Mouse (Mus musculus): Measurements from ENCODE around the gene Rbm19. TPM values are rescaled to one million over a fixed set of nuclear protein-coding genes. Genes with fewer than 3 reads are reported as not detected.

Gene Rbm19
- polyA plus RNA-seq, 1 experiment from 2014 or later, result 23.0 TPM

DNA sequence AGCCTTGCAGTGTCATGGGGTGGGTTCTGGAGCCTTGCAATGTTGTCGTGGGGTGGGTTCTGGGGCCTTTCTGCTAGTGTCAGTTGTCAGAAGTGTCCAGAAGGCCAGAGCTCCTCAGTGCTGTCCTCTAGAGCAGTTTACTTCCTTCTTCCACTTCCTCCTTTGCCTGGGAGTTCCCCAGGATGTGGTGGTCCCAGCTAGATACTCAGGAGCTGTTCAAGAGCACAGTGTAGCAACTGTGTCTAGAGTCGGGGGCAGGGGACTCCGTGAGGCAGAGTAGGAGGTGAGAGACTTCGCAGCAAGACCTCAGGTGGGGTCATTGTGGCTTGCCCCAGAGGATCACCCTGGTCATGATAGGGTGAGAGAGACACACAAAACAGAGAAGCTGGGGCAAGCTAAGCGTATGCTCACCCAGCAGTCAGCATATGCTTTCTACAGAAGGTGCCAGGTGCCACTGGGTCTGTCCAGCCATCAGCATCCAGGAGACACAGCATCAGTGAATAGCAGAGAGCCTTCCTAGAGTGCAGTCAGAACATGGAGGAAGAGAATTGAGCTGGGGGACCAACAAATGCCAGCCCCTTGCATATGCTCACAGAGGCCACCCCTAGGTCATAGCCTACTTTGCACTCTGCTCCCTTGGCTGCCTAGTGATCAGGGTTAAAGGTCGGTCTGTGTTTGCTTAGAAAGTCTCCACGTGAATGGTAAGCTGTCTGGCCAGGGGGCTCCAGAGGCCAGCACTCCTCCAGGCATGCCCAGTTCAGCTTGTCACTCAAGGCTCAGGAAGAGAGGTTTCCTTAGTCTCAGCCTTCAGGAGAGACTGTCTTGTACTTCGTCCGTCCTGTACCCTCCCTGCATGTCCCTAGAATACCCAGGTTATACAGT lies 49.0 kb downstream of the Rbm19 start:
- Histone ChIP-seq H3K9ac (ENCODE audit: low read length) (no peak overlapping the region), H3K27ac (ENCODE audit: low read depth, low read length) (no peak overlapping the region), H3K4me1 (ENCODE audit: control insufficient read depth, insufficient read depth, low read length) (peaks cover 2% of the 10 kb centered on the region; the same call in 1 of the 2 replicates), H3K36me3 (ENCODE audit: control insufficient read depth, insufficient read depth, low read length) (no peaks in the 10 kb centered on the region), H3K27me3 (ENCODE audit: control insufficient read depth, insufficient read depth, low read length) (no peaks in the 10 kb centered on the region), H3K4me3 (ENCODE audit: low read depth, low read length) (no peak overlapping the region), H3K9me3 (ENCODE audit: control insufficient read depth, low read length) (no peaks in the 10 kb centered on the region), H3K4me2 (no peak overlapping the region)
- no peak for ATAC-seq (ENCODE audit: low FRiP score)
- 65% methylated on average over 9 of the region's 9 CpGs for WGBS
- DNase-seq (ENCODE audit: low spot score, missing footprints), result no peak

DNA sequence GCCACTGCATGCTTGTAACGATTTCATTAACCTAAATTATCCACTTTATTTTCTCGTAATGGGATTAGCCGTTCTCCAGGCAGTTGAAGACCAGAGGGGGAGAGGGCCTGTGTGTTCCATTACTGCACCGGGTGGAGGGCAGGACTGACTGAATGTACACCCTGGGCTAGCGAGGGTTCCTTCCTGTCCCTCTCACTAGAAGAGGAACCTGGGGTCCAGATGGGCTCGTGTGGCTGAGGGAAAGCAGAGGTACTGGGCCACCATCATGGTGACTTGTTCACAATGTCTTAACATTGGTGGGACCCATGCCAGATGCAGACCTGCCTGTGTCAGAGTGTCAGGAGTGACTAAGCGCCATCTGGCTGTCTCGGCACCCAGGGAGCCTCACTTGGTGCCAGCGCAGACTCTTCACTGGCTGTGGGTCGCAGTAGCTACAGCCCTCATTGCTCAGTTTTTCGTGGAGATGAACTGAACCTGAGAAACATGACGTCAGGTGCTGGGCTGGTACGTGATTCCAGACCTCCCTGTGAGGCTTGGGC lies 51.6 kb downstream of the Rbm19 start:
- H3K9me3 ChIP-seq (ENCODE audit: control insufficient read depth, low read length), result no peaks in the 10 kb centered on the region
- no peak overlapping the region for H3K9ac ChIP-seq (ENCODE audit: low read length)
- no peak for DNase-seq (ENCODE audit: low spot score, missing footprints)
- no peaks in the 10 kb centered on the region for H3K36me3 ChIP-seq (ENCODE audit: control insufficient read depth, insufficient read depth, low read length)
- ATAC-seq (ENCODE audit: low FRiP score), result no peak
- no peaks in the 10 kb centered on the region for H3K27me3 ChIP-seq (ENCODE audit: control insufficient read depth, insufficient read depth, low read length)
- no peak overlapping the region for H3K27ac ChIP-seq (ENCODE audit: low read depth, low read length)
- peaks cover 2% of the 10 kb centered on the region; the same call in 1 of the 2 replicates for H3K4me1 ChIP-seq (ENCODE audit: control insufficient read depth, insufficient read depth, low read length)
- no peak overlapping the region for H3K4me2 ChIP-seq
- no peak overlapping the region for H3K4me3 ChIP-seq (ENCODE audit: low read depth, low read length)
- WGBS, result 78% methylated on average over 13 of the region's 13 CpGs

DNA sequence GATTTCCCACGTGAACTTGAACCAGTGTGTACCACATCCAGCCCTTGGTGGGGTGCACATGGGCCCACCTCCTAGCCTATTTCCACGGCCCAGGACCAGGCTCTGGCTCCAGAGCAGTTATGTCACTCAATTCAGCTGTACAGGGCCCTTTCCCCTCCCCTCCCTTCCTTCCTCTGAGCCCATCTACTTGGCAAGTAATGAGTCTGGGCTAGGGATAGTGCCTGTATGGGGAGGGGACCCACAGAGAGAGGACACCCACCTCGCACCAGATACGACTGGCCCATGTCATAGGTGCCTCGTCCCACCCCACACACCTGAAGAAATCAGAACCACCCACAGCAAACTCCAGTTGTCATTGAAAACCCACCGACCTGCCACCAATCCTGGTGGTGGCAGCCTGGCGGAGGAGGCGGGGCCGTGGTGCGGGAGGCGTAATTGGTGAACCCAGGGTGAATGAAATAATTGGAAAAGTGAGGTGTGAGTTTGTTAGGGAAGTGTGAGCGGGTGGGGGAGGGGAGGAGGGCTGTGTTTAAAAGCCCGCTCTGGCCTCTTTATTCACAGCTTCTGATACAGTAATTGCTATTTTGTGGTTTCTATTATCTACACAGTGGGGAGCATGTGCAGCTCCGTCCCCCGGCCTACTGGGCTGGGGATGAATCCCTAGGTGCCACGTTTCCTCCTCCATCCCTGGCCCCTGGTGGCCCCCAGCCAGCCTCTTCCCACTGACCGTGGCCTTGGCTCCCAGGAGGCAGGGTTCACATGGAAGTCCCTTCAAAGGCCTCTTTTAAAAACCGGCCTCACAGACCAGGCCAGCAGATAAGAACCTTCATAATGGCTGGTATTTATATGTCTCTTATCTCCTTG lies 55.8 kb downstream of the Rbm19 start:
- 74% methylated on average over 18 of the region's 18 CpGs for WGBS
- H3K4me2 ChIP-seq, result no peak overlapping the region
- DNase-seq (ENCODE audit: low spot score, missing footprints), result no peak

DNA sequence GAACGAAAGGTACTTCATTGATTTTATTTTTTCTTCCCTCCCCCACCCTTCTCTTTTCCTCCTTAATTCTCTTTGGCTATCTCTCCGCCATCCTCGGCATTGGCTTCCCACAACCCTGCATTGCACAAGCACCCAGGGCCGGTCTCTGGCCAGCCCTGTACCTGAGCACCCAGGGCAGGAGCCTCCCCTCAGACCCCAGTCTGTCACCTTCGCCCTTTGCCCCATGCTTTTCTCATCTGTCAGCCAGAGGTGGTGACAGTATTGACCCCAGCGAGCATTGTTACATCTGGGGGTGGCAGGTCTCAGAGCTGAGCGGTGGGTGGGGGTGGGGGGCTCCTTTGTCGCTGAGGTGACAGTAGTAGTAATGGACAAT lies 56.5 kb downstream of the Rbm19 start:
- H3K9ac ChIP-seq (ENCODE audit: low read length), result no peak overlapping the region
- H3K9me3 ChIP-seq (ENCODE audit: control insufficient read depth, low read length), result no peaks in the 10 kb centered on the region
- no peak overlapping the region for H3K4me3 ChIP-seq (ENCODE audit: low read depth, low read length)
- H3K36me3 ChIP-seq (ENCODE audit: control insufficient read depth, insufficient read depth, low read length), result no peaks in the 10 kb centered on the region
- WGBS, result 84% methylated on average over 8 of the region's 8 CpGs
- no peaks in the 10 kb centered on the region for H3K27me3 ChIP-seq (ENCODE audit: control insufficient read depth, insufficient read depth, low read length)
- H3K27ac ChIP-seq (ENCODE audit: low read depth, low read length), result no peak overlapping the region
- ATAC-seq (ENCODE audit: low FRiP score) (no peak), DNase-seq (ENCODE audit: low spot score, missing footprints) (no peak)
- no peak overlapping the region for H3K4me2 ChIP-seq
- H3K4me1 ChIP-seq (ENCODE audit: control insufficient read depth, insufficient read depth, low read length), result peaks cover 5% of the 10 kb centered on the region; the same call in 1 of the 2 replicates

More for the DNA sequence above, 55.8 kb downstream of the Rbm19 start:
- Histone ChIP-seq H3K9me3 (ENCODE audit: control insufficient read depth, low read length) (no peaks in the 10 kb centered on the region), H3K4me1 (ENCODE audit: control insufficient read depth, insufficient read depth, low read length) (peaks cover 5% of the 10 kb centered on the region; the same call in 1 of the 2 replicates), H3K36me3 (ENCODE audit: control insufficient read depth, insufficient read depth, low read length) (no peaks in the 10 kb centered on the region), H3K4me3 (ENCODE audit: low read depth, low read length) (no peak overlapping the region), H3K27ac (ENCODE audit: low read depth, low read length) (no peak overlapping the region), H3K9ac (ENCODE audit: low read length) (no peak overlapping the region), H3K27me3 (ENCODE audit: control insufficient read depth, insufficient read depth, low read length) (no peaks in the 10 kb centered on the region)
- no peak for ATAC-seq (ENCODE audit: low FRiP score)

DNA sequence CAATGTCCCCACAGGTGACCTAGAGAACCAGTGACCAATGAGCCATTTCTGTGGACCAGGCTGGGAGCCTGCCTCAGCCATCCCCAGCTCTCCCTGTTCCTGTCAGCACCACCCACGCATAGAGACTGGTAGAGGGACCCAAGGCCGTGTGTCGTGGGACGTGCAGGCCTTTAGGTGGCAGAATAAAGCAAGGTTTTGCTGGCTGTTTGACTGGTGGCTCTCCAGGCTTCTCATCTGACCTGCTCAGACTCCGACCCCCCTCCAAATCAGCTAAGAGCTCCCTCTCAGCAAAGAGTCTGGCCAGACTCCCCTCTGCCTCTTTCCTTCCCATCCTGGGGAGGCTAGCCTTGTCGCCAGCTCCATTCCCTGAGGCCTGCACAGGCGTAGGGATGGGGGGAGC lies 58.1 kb downstream of the Rbm19 start:
- H3K9ac ChIP-seq (ENCODE audit: low read length), result no peak overlapping the region
- H3K4me3 ChIP-seq (ENCODE audit: low read depth, low read length), result no peak overlapping the region
- H3K36me3 ChIP-seq (ENCODE audit: control insufficient read depth, insufficient read depth, low read length), result no peaks in the 10 kb centered on the region
- ATAC-seq (ENCODE audit: low FRiP score), result no peak
- no peak overlapping the region for H3K4me2 ChIP-seq
- DNase-seq (ENCODE audit: low spot score, missing footprints), result no peak
- peak overlapping the region; percentile 25 for H3K27ac ChIP-seq (ENCODE audit: low read depth, low read length)
- peaks cover 5% of the 10 kb centered on the region; the same call in 1 of the 2 replicates for H3K4me1 ChIP-seq (ENCODE audit: control insufficient read depth, insufficient read depth, low read length)
- WGBS, result 50% methylated on average over 7 of the region's 7 CpGs
- H3K9me3 ChIP-seq (ENCODE audit: control insufficient read depth, low read length), result no peaks in the 10 kb centered on the region
- no peaks in the 10 kb centered on the region for H3K27me3 ChIP-seq (ENCODE audit: control insufficient read depth, insufficient read depth, low read length)

DNA sequence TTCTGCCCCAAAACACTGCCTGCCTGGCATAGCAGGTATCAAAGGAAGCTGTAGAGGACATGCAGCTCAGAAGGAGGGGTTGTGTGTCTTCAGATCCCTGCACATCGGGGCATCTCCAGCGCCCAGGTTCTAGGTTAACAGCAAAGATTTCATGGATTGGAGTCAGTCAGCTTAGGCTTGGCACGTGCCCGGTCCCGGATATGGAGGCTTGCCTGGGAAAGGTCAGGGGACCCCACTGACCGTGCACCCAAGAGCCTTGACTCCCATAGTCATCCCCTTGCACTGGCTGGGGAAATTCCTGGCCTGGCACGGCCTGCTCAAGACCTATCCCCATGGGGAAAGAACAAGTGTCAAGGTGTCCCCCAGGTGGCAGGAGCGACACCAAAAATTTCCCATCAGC lies 59.0 kb downstream of the Rbm19 start:
- Histone ChIP-seq H3K4me1 (ENCODE audit: control insufficient read depth, insufficient read depth, low read length) (peaks cover 5% of the 10 kb centered on the region; the same call in 1 of the 2 replicates), H3K27me3 (ENCODE audit: control insufficient read depth, insufficient read depth, low read length) (no peaks in the 10 kb centered on the region), H3K4me2 (no peak overlapping the region), H3K27ac (ENCODE audit: low read depth, low read length) (no peak overlapping the region), H3K36me3 (ENCODE audit: control insufficient read depth, insufficient read depth, low read length) (no peaks in the 10 kb centered on the region), H3K9ac (ENCODE audit: low read length) (no peak overlapping the region), H3K9me3 (ENCODE audit: control insufficient read depth, low read length) (no peaks in the 10 kb centered on the region), H3K4me3 (ENCODE audit: low read depth, low read length) (no peak overlapping the region)
- no peak for DNase-seq (ENCODE audit: low spot score, missing footprints)
- no peak for ATAC-seq (ENCODE audit: low FRiP score)
- WGBS, result 87% methylated on average over 8 of the region's 8 CpGs

DNA sequence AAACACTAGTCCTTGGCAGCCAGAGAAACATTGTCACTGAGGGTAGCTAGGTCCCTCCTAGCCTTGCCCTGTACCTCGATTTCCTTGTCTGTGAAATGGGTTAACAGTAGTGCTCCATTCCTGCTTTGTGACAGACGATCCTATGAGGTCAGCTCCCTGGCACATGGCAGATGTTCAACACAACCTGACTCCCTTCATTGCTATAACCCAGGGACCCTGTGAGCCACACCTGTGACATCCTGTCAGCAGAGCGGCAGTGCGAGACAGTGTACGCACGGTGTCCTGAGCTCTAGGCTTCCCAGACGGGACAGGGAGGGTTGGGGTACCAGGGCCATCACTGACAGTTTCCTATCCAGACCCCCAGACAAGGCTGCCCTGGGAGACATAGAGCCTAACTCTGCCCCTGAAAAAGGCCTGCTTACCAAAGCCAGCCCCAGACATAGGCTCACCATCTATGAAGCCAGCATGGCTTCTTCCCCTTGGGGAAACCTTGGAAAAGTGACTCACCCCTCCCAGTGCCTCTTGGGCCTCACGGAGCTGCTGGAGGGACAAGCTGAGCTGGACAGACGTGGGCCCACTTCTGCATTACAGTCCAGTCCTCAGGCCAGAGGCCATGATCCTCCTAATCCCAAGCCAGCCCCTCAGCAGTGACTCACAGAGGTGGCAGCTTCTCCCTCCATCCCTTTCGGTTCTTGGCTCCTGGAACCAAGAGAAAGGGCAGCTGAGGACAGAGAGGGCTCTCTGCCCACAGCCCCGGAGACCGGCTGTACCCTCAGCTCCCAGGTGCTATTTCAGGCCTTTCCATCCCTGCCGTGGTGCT lies 60.2 kb downstream of the Rbm19 start:
- Histone ChIP-seq H3K9me3 (ENCODE audit: control insufficient read depth, low read length) (no peaks in the 10 kb centered on the region), H3K4me2 (no peak overlapping the region), H3K27ac (ENCODE audit: low read depth, low read length) (no peak overlapping the region), H3K36me3 (ENCODE audit: control insufficient read depth, insufficient read depth, low read length) (no peaks in the 10 kb centered on the region), H3K9ac (ENCODE audit: low read length) (no peak overlapping the region), H3K4me1 (ENCODE audit: control insufficient read depth, insufficient read depth, low read length) (peaks cover 5% of the 10 kb centered on the region; the same call in 1 of the 2 replicates), H3K27me3 (ENCODE audit: control insufficient read depth, insufficient read depth, low read length) (no peaks in the 10 kb centered on the region), H3K4me3 (ENCODE audit: low read depth, low read length) (no peak overlapping the region)
- ATAC-seq (ENCODE audit: low FRiP score) (no peak), DNase-seq (ENCODE audit: low spot score, missing footprints) (no peak)
- WGBS, result 94% methylated on average over 13 of the region's 13 CpGs

DNA sequence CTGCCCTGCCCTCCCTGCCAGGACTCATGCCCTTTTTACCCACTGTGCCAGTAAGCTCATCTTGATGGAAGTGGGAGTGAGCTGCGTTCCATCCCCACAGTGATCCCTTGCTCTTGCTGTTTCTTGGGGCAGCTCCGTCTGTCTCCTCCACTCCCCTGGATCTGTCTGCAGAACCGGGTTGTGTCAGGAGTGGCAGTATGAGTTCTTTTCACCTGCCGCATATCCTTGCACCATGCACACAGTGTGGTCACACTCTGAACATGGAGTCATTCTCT lies 60.7 kb downstream of the Rbm19 start:
- no peak overlapping the region for H3K9ac ChIP-seq (ENCODE audit: low read length)
- peaks cover 5% of the 10 kb centered on the region; the same call in 1 of the 2 replicates for H3K4me1 ChIP-seq (ENCODE audit: control insufficient read depth, insufficient read depth, low read length)
- H3K36me3 ChIP-seq (ENCODE audit: control insufficient read depth, insufficient read depth, low read length), result no peaks in the 10 kb centered on the region
- no peaks in the 10 kb centered on the region for H3K27me3 ChIP-seq (ENCODE audit: control insufficient read depth, insufficient read depth, low read length)
- DNase-seq (ENCODE audit: low spot score, missing footprints), result no peak
- WGBS, result 93% methylated on average over 4 of the region's 4 CpGs
- H3K27ac ChIP-seq (ENCODE audit: low read depth, low read length), result no peak overlapping the region
- ATAC-seq (ENCODE audit: low FRiP score), result no peak
- no peak overlapping the region for H3K4me2 ChIP-seq
- H3K4me3 ChIP-seq (ENCODE audit: low read depth, low read length), result no peak overlapping the region
- H3K9me3 ChIP-seq (ENCODE audit: control insufficient read depth, low read length), result no peaks in the 10 kb centered on the region

Measured in midbrain, embryonic 11.5 days (tissue).